Mouse (Mus musculus): Measurements from ENCODE around the gene Trpc6.

GRCm38 (mm10) chr9:8700669-8701068 lies 156.7 kb downstream of the Trpc6 start:
- no peak for TF ChIP-seq POLR2AphosphoS2 (IDR thresholded peaks at IDR 0.05; ENCODE audit: low read depth, low read length)
- TF ChIP-seq EP300 (IDR thresholded peaks at IDR 0.05; ENCODE audit: low read length): no peak
- TF ChIP-seq POLR2A (IDR thresholded peaks at IDR 0.05; ENCODE audit: low read depth, low read length): no peak
- peak; percentile 64 to 76 for TF ChIP-seq CTCF (conservative IDR thresholded peaks at IDR 0.05 in 1 of 2, IDR thresholded peaks at IDR 0.05 in 1 of 2; ENCODE audit: low read depth in 2 of 2, low read length in 2 of 2)
- TF ChIP-seq JUND (conservative IDR thresholded peaks at IDR 0.05; ENCODE audit: low read depth, low read length): no peak
- no peak for TF ChIP-seq BHLHE40 (IDR thresholded peaks at IDR 0.05; ENCODE audit: low read depth, low read length)
- TF ChIP-seq HCFC1 (IDR thresholded peaks at IDR 0.05; ENCODE audit: low read depth, low read length): no peak
- TF ChIP-seq SIN3A (IDR thresholded peaks at IDR 0.05; ENCODE audit: low read length): no peak
